Mouse (Mus musculus) erythroblast, embryonic 14.5 days (primary cell): ENCODE results near the gene Rai14. TPM values are rescaled to one million over a fixed set of nuclear protein-coding genes. Genes with fewer than 3 reads are reported as not detected.

ENCODE experiments used
- H3K27me3 ChIP-seq: 2 replicates; pipeline ENCODE4 v1.6.1; 2012; ENCODE audit warnings: inconsistent platforms; ENCODE audit not compliant: control insufficient read depth
- H3K36me3 ChIP-seq: 2 replicates; pipeline ENCODE4 v1.6.1; 2012; ENCODE audit warnings: mild to moderate bottlenecking, inconsistent platforms; ENCODE audit not compliant: control insufficient read depth
- H3K4me1 ChIP-seq: 2 replicates; pipeline ENCODE4 v1.6.1; 2012; ENCODE audit warnings: inconsistent platforms; ENCODE audit not compliant: control insufficient read depth
- H3K4me3 ChIP-seq: replicated peaks from 2 replicates; pipeline ENCODE3; 2012; ENCODE audit warnings: moderate library complexity, mild to moderate bottlenecking, inconsistent platforms
- H3K9me3 ChIP-seq: 2 replicates; pipeline ENCODE4 v1.6.1; 2012; ENCODE audit warnings: low read length, inconsistent platforms, mixed read lengths; ENCODE audit not compliant: control insufficient read depth
- GATA1 ChIP-seq: IDR thresholded peaks from 2 replicates; pipeline ENCODE4 v1.6.1; 2012; ENCODE audit warnings: low read length, inconsistent platforms, mixed read lengths
- TAL1 ChIP-seq: IDR thresholded peaks from 3 replicates; pipeline ENCODE4 v1.6.1; 2012; ENCODE audit warnings: low read length, inconsistent platforms, mixed read lengths
- polyA plus RNA-seq: library from polyadenylated mRNA; stranded (reverse); fragments of >175 nt; gene quantifications from 2 replicates; pipeline ENCODE4 v1.2.3, GENCODE M21; 2012

Rai14 gene
- polyA plus RNA-seq, 1 experiment: not detected

DNA sequence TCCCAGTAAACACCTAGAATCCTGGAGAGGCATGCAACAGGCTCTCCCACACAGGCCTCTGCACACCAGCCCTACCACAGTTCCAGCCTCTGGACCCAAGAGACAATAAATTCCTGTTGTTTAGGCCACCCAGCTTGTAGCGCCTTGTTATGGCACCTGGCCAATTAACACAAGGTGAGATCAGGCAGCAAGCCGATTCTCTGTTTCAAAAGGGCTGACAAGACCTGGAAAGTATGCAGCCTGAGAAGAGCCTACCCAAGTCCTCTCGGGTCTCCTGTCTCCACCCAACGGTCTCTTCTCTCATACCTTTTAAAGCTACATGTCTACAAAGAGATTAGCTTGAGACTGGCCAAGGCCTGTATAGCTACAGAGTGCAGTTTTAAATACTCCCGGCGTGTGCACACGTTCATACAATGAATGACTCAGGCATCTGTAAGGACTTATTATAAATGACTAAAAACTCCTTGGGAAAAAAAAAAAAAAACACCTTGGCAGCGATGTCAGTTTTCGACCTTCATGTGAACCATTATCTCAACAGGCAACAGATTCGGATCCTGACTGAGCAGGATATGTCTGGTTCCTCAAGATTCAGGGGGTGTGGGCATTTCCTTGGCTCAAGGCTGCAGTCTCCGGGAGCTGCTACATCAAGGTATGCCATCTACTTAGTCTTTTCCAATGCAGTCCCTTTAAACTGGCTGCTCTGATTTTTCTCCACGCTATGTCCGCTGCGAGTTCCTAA is 28.6 kb downstream of the Rai14 start:
- no peak overlapping the region for H3K4me3 ChIP-seq
- H3K4me1 ChIP-seq: no peaks in the 10 kb centered on the region
- no peaks in the 10 kb centered on the region for H3K36me3 ChIP-seq
- no peak for TF ChIP-seq GATA1
- TF ChIP-seq TAL1: no peak
- no peaks in the 10 kb centered on the region for H3K9me3 ChIP-seq
- H3K27me3 ChIP-seq: no peaks in the 10 kb centered on the region

DNA sequence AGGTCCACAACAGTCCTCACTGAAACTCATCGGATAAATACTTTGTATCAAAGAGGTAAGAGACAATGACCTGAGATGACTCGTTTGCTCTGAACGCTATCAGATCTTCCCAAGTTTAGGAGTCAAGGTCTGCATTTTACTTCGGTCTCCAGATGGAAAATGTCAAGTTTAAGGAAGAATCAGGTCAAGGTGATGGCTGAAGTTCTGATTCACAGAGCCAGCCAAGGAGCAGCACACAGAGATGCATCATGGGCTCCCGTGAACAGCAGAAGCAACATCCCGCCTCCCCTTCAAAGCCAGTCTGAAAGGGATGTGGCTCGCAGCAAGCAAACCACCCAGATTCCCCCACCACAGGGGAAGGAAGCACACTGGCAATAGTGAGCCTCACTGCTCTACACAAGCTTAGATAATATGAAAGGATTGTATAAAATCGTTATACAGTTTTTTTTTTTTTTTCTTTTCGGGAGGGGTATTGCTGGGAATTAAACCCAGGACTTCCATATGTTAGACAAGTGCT is 30.7 kb downstream of the Rai14 start:
- no peaks in the 10 kb centered on the region for H3K27me3 ChIP-seq
- H3K4me1 ChIP-seq: no peaks in the 10 kb centered on the region
- H3K4me3 ChIP-seq: no peak overlapping the region
- no peaks in the 10 kb centered on the region for H3K9me3 ChIP-seq
- H3K36me3 ChIP-seq: no peaks in the 10 kb centered on the region
- TF ChIP-seq GATA1 (no peak), TAL1 (no peak)

DNA sequence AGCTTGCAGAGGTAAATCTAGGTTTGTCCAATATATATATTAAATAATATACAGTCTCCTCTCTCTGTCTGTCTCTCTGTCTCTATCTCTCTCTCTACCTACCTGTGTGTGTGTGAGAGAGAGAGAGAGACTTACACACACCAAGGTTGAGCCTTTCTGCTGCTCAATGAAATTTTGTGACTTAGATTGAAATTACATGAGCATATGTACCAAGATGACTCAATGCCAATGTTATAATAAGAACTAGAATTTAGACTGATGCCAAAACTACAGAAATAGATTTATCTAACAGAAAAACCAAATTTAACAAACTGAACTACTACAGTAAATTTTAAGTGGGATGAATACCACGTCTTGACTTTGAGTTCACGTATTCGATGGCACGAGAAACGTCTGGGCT is 33.9 kb downstream of the Rai14 start:
- no peaks in the 10 kb centered on the region for H3K36me3 ChIP-seq

DNA sequence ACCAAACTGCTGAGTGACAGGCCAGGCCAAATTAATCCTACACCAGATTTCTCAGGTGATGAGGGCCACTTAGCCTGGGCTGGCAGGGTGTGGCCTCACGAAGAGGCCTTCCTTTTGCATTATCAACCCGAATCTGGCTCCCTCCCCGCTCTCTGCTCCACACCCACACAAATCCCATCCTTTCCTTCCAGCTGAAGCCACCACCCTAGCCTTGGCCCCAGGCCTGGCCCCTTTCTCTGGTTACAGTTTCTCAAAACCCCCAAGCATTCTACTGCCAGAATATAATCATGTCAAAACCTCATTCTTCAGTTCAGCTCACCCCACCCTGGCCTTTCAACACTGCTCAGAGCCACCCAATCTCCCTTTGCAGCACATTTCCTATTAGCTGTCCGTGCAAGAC is 34.9 kb downstream of the Rai14 start:
- Histone ChIP-seq H3K36me3 (no peaks in the 10 kb centered on the region), H3K9me3 (no peaks in the 10 kb centered on the region), H3K4me1 (no peaks in the 10 kb centered on the region), H3K4me3 (no peak overlapping the region), H3K27me3 (no peaks in the 10 kb centered on the region)
- TF ChIP-seq TAL1 (no peak), GATA1 (no peak)

More for the DNA sequence above, 33.9 kb downstream of the Rai14 start:
- no peaks in the 10 kb centered on the region for H3K4me1 ChIP-seq
- no peaks in the 10 kb centered on the region for H3K27me3 ChIP-seq
- H3K4me3 ChIP-seq: no peak overlapping the region
- TF ChIP-seq GATA1 (no peak), TAL1 (no peak)
- no peaks in the 10 kb centered on the region for H3K9me3 ChIP-seq

DNA sequence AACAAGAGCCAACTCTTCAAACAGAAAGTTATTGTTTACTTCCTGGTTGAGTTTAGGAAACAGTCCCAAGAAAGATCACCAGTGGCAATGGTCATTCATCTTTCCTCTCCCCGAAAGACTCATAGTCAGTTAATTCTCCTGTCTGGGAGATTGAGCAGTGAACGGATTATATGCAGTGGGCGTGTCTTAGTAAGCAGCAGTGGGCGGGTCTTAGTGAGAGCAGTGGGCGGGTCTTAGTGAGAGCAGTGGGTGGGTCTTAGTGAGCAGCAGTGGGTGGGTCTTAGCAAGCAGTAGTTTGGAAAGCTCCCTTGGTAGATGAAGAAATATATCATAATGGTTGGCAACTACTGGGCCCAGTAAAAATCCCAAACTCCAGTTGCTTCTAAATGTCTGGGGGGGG is 38.6 kb downstream of the Rai14 start:
- TF ChIP-seq GATA1: no peak
- TF ChIP-seq TAL1: no peak
- Histone ChIP-seq H3K4me1 (no peaks in the 10 kb centered on the region), H3K9me3 (no peaks in the 10 kb centered on the region), H3K36me3 (no peaks in the 10 kb centered on the region), H3K4me3 (no peak overlapping the region), H3K27me3 (no peaks in the 10 kb centered on the region)

DNA sequence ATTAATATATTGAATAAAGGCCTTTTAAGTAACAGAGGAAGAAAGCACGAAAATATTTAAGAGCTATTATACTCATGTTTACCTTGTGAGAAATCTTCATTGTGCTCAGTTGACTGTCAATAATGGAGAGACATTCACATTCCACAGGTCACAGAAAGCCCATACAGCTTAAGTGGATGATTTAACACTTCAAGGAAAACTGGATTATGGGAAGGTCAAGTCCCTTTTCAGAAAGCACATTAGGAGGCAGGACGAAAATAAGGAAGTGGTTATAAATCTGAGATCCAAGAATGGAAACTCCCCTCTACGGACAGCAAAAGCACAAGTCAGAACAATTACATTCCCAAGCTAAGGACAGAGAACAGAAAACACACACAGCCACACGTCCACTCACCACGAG is 41.5 kb downstream of the Rai14 start:
- H3K4me1 ChIP-seq: no peaks in the 10 kb centered on the region
- H3K27me3 ChIP-seq: no peaks in the 10 kb centered on the region
- H3K36me3 ChIP-seq: no peaks in the 10 kb centered on the region
- H3K4me3 ChIP-seq: no peak overlapping the region
- H3K9me3 ChIP-seq: no peaks in the 10 kb centered on the region
- no peak for TF ChIP-seq GATA1
- no peak for TF ChIP-seq TAL1

DNA sequence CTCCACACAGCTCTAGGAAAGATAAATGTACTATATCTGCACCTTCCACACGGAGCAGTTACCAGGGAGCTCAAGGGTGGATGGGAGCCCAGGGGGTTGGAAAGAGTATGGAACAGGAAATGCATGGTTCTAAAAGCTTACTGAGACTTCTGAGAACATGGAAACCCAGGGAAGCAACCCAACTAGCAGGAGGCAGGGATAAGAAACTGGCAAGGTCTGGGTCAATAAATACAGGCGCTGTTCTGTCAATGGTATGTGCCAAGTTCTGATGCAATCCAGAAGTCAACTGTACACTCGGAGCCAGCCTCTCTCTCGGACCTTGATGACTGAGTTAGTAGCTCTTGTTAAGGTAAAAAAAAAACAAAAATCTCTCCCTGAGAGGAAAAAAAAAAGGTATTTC is 42.6 kb downstream of the Rai14 start:
- Histone ChIP-seq H3K36me3 (no peaks in the 10 kb centered on the region), H3K4me1 (no peaks in the 10 kb centered on the region), H3K4me3 (no peak overlapping the region), H3K27me3 (no peaks in the 10 kb centered on the region), H3K9me3 (no peaks in the 10 kb centered on the region)
- TF ChIP-seq GATA1: no peak
- no peak for TF ChIP-seq TAL1

DNA sequence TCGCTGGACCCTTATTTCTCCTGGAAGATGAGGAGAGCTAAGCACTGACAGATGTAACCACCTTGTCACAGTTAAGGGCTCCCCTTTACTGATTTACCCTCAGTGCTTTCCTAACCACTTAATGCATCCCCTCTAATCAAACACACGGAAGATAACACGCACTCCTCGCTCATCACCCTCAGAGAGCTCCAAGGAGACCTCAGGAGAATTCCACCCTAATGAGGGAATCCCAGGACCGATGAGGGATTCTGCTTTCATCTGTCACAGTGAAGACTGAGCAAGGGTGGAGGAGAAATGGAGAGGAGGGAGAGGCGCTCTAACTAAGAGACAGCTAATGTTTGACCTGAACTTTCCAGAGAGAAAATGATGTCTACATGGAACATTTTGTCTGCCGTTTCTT is 44.3 kb downstream of the Rai14 start:
- H3K36me3 ChIP-seq: no peaks in the 10 kb centered on the region
- no peaks in the 10 kb centered on the region for H3K4me1 ChIP-seq
- no peaks in the 10 kb centered on the region for H3K9me3 ChIP-seq
- H3K27me3 ChIP-seq: no peaks in the 10 kb centered on the region
- no peak overlapping the region for H3K4me3 ChIP-seq
- TF ChIP-seq GATA1 (no peak), TAL1 (no peak)

DNA sequence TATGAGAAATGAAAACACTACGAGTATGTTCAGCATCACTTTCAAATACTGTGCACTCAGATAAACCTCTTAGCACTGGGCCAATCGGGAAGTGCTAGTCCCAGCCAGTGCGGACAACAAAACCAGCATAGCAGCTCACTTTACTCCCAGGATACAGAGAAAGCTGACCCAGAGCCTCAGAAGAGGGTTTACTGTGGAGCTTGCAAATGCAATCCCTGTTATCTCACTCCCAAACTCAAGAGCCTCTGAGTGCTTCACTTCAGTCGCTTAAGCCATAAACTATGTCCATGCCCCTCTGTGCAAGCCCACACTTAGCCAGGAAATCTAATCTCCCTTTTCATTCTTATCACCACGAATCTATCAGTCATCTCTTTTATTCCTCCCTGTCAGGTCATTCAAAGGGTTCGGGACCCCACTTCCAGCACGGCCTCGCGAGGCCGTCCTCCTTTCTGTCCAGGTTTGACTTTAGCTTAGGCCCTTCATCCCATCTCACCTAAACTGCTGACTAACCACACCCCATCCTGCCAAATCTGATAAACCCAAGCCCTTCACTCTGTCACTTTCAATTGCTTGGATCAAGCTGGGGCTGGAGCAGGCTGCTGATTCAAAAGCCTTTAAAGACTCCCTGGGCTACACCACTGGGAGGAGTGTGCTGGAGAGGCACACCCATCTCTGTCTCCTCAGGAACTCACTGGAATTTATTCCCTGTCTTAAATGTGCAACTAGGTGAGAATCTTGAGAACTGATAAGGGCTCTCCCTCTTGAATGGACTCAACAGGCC is 46.1 kb downstream of the Rai14 start:
- Histone ChIP-seq H3K27me3 (no peaks in the 10 kb centered on the region), H3K4me3 (no peak overlapping the region), H3K4me1 (no peaks in the 10 kb centered on the region), H3K9me3 (no peaks in the 10 kb centered on the region), H3K36me3 (no peaks in the 10 kb centered on the region)
- TF ChIP-seq GATA1 (no peak), TAL1 (no peak)
